Mouse (Mus musculus) lung, adult 18-20 months (tissue): Measurements from ENCODE around the gene Ptrhd1.
"Not testable (repeated sequence)": the region's sequence is repeated elsewhere in the genome, so short reads cannot be mapped to it uniquely, and the experiment has no call there.

Experiments used
- DNase-seq, 2 experiments: peaks; one replicate each; pipeline ENCODE4 v3.0.0; 2022; ENCODE audit warnings: mixed read lengths in 2 of 2

Gene Ptrhd1

GRCm38 (mm10) chr12:4233572-4234508 lies at the start of gene Ptrhd1, which contains the start of gene Cenpo:
Gene Ptrhd1 (plus strand): TSS chr12:4234027.
Gene Cenpo (minus strand): TSS chr12:4234294.
- DNase-seq: peak; percentile 98

DNA sequence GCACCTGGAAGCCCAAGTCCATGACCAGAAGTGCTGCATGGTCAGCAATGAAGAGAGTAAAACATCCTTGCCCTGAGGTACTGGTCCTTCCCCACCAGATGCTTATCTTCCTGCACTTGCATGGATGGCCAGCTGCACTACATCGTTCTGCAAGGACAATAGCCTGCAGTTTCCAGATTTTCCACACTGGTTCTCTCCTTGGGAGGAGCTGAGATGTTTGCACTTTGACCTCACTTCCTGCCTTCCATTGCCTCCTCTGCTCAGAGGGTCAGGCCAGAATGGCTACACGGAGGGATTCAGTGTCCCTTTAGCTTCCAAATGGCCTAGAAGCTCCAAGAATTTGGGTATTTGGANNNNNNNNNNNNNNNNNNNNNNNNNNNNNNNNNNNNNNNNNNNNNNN lies 49.2 kb upstream of the Ptrhd1 start:
- no peak for DNase-seq

GRCm38 (mm10) chr12:4188171-4189059 lies 45.4 kb upstream of the Ptrhd1 start:
- peak in 1 of 2 experiments; percentile 34 for DNase-seq

DNA sequence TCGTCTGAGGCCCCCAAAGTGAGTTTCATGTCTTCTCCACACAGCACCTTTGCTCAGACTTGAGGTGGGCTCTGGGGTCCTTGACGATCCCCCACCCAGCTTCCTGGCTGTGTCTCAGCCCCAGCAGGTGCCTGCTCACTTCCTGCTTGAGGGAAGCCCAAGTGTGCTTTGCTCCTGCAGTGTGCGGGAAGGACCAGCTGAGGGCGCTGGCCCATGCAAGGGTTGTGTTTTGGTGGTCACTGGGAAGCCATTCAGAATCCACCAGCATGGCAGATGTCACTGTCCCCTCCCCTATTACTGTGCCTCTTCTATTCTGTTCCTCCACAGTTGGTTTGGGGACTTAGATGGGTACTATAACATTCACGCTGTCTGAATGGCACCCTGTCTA lies 44.8 kb upstream of the Ptrhd1 start:
- no peak for DNase-seq

DNA sequence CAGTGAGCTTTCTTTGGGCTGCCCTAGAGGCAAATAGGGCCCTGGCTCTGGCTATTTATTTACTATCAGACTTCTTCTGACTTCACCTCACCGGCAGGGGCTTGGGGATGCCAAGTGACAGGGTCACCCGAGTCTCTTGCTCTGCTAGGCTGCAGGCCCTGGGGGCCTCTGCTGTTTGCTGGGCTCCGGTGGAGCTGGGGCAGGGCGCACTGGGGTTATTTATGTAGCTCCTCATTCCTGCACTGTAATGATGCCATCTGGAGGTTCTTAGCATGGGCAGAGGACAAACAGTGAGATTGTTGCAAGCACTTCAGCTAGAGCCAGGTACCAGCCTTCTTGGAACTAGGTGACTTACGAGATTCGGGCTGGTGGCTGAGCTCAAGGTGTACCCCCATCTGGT lies 41.3 kb upstream of the Ptrhd1 start:
- no peak for DNase-seq

DNA sequence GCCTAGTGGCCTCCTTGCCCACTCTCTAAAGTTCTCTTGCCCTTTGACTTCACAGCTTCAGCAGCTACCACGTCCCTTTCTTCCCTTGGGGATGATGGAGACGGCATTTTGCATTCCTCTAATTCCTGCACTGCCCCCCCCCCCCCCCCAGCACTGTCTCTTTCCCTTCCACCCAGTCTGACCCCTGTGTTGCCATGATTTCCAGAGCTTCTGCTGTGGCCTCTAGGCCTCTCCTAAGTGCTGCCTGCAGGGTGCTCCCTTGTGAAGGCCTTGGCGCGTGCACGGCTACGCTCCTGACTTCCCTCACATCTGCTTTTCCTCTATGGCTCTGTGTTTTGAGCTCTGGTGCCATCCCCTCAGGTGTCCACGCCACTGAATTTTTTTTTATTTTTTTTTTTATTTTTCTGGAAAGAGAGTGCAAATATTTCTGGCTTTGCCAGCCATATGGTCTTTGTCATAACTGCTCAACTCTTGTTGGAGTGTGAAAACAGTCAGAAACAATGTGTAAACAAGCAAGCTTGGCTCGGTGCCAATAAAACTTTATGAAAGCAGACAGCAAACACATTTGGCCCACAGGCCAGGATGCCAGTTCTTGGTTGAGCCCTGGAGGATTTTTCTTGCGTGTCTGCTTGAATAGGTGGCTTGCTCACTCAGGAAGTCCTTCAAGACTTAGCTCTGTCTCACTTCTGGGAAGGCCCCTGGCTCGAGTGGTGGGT lies 40.6 kb upstream of the Ptrhd1 start:
- DNase-seq: peak in 1 of 2 experiments; percentile 31

DNA sequence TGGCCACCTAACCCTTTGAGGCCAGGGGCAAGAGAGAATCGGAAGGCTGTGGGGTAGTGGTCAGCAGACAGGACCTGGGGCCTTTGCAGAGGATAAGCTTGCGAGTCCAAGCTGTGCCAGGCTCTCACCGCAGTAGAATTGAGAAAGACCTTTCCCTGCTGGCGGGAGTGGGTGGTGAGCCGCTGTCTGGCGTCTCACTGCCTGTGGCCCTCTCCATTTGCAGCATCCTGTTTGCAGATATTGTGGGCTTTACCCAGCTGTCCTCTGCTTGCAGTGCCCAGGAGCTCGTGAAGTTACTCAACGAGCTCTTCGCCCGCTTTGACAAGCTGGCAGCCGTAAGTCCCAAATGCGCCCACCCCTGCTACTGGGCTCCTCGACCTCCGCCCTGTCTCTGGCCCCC lies 39.2 kb upstream of the Ptrhd1 start:
- DNase-seq: no peak

GRCm38 (mm10) chr12:4198702-4199101 lies 35.1 kb upstream of the Ptrhd1 start:
- peak; percentile 3 to 31 for DNase-seq

DNA sequence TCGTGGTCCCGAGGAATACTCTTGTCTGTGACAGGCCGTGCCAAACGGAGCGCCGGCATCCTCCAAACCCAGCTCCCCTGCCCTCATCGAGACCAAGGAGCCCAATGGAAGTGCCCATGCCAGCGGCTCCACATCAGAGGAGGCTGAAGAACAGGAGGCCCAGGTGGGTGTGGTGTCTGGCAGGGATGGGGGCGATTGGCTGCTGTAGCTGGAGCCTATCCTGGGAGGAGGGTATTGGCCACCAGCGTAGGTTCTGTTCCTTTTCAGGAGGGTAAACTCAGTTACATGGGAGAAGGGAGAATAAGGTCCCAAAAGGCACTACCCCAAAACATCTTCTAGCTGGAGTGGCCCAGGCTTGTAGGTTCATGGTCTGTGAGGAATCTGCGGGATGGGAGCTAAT lies 34.6 kb upstream of the Ptrhd1 start:
- DNase-seq: peak in 1 of 2 experiments; percentile 3

DNA sequence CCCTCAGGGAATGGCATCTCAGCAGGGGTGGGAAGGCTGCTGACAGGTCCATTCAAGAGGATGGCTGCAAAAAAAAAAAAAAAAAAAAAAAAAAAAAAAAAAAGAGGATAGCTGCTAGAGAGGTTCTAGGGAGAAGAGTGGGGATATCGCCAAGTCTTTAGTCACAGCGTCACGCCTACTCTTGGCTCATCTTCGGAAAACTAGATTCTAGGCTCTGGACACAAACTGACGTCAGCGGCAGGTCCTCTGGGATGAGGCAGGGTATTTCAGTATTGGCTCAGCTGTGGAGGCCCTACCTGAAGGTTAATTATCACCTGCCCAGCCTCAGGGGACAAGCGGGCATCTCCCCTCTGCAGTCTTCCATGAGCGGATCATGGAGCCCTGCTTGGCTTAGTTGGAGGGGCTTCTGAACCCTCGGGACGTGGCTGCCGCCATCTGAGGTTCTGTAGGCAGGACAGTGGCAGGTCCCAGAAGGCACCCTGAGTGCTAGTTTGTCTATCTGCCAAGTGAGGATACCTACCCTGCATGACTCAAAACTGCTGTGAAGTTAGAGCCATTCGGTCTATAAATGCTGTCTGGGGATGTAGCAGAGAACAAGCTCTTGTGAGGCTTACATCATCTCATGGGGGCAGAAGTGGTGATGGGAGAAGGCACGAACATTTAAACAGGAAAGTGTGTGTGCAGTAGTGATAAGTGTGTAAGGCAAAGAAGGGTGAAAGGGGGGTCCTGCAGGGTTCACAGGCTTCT lies 32.2 kb upstream of the Ptrhd1 start:
- DNase-seq: peak in 1 of 2 experiments; percentile 11

- DNase-seq: peak in 1 of 2 experiments; percentile 2
Observed at GRCm38 (mm10) chr12:4202206-4202605, 31.6 kb upstream of the Ptrhd1 start.

GRCm38 (mm10) chr12:4206106-4206505 lies 27.7 kb upstream of the Ptrhd1 start:
- DNase-seq: peak in 1 of 2 experiments; percentile 1

DNA sequence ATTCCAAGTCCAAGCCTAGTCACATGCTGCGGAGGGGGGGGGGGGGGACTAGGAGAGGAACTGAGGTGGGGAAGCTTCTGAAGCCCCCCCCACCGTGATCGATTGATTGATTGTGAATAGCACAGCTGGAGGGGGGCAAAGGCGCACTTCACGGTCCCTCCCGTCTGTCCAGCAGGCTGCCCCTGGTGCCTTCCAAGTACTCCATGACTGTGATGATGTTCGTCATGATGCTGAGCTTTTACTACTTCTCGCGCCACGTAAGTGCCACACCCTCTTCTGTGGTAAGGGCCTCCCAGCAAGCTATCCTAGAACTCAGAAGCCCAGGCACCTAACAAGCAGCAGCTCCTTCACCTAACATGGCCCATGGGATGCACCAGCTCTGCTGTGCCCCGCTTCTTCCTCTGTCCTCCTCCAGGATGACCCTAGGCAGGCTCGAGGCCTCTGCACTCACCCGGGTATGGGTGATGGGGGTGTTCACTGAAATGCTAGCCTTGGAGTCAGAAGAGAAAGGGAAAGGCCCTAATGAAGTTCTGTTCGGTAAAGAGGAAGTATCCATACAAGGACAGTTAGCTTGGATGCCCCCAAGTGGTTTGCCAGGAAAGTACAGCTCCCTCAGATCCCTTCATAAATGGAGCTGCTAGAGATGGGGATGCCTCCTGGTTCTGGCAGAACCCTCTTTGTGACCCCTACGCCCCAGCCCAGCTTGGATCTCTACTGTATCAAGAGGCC lies 25.3 kb upstream of the Ptrhd1 start:
- peak; percentile 45 to 50 for DNase-seq

DNA sequence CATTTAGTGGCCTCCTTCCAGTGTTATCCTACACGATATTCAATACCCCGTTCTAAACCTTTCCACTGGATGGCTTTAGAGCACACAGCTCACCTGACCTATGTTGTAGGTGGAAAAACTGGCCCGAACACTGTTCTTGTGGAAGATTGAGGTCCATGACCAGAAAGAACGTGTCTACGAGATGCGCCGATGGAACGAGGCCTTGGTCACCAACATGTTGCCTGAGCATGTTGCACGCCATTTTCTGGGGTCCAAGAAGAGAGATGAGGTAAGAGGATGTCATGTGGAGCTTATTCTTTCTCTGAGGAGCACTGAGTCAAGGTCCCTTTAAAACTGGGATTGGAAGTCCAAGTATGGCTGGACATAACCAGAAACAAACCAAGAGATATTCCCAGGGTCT lies 24.6 kb upstream of the Ptrhd1 start:
- DNase-seq: peak in 1 of 2 experiments; percentile 2

GRCm38 (mm10) chr12:4211174-4211573 lies 22.7 kb upstream of the Ptrhd1 start:
- DNase-seq: peak; percentile 34 to 51

- no peak for DNase-seq
Observed at GRCm38 (mm10) chr12:4212908-4213307, 20.9 kb upstream of the Ptrhd1 start.

GRCm38 (mm10) chr12:4230156-4230555 lies 3.7 kb upstream of the Ptrhd1 start:
- no peak for DNase-seq

DNA sequence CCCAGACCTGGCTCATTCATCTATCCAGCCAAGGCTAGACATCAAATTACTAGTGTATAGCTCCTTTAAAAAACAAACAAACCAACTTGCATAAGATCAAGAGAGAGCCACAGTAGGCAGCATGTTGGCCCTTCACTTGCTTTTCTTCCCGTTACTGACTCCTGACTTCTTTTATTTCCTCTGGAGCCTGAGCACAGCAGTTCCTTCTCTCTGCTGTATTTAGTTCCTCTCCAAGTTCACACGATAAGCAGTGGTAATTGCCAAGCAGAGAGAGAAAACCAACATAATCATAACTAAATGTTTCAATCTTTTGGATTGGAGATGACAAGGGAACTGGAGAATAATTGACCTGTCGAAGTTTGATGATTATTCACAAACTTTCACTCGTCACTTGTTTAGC lies 1.1 kb upstream of the Ptrhd1 start:
- no peak for DNase-seq

DNA sequence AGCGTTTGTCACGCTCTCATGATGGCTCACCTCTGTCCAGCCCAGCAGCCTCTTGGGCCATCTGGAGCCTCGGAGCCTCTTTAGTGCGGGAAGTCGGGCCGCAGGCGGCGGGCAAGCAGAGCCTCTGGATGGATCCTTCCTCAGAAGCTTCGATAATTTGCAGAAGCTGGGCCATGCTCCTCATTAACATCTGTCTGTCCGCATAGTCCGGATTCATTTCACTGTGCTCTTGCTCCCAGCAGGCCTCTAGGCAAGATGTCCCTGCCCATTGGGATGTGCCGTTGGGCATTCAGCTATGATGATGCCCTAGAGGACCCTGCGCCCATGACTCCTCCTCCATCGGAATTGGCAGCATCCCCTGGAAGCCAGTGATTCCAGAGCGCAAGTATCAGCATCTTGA lies 3.7 kb downstream of the Ptrhd1 start:
- DNase-seq: no peak

DNA sequence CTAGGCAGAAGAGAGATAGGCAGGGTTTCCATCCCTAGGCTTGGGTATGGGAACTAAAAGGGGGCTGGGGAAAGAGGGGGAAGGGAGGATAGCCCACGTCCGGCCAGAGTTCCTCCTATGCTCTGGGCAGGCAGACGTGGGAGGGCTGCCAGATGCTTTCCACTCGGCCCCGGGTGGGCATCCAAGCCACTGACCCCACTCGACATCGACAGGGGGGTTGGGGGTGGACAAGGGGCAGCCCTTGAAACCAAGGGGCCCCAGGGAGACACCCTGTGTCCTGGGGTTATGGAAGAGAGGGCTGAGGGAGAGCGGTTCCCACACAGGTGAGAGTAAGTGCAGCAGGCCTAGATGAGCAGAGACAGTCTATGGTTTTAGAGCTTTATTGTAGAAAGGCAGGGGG lies 6.5 kb downstream of the Ptrhd1 start:
- not testable (repeated sequence) for DNase-seq

- DNase-seq: no peak
Observed at GRCm38 (mm10) chr12:4243805-4244204, 10.0 kb downstream of the Ptrhd1 start.
